Mouse (Mus musculus): ENCODE data around the gene Cenpp.

The Cenpp gene

GRCm38 (mm10) chr13:49507176-49507575, 145.4 kb downstream of the Cenpp start:
- DNase-seq = no peak

- no peak for DNase-seq
Observed at GRCm38 (mm10) chr13:49505776-49506175, 146.8 kb downstream of the Cenpp start.

GRCm38 (mm10) chr13:49504510-49504909, 148.1 kb downstream of the Cenpp start, which contains the start of gene Ecm2:
TSS of gene Ecm2 (plus strand) at chr13:49504810.
- DNase-seq = no peak

GRCm38 (mm10) chr13:49492376-49493368, 159.9 kb downstream of the Cenpp start, which contains the start of gene Tes3-ps:
TSS of gene Tes3-ps (plus strand) at chr13:49493318.
- no peak for DNase-seq

GRCm38 (mm10) chr13:49485388-49485787, 167.2 kb downstream of the Cenpp start:
- no peak for DNase-seq

- no peak for DNase-seq
Observed at GRCm38 (mm10) chr13:49480551-49480950, 172.0 kb downstream of the Cenpp start.

- DNase-seq = no peak
Observed at GRCm38 (mm10) chr13:49480057-49480456, 172.5 kb downstream of the Cenpp start.

- no peak for DNase-seq
Observed at GRCm38 (mm10) chr13:49479399-49479798, 173.2 kb downstream of the Cenpp start.

- no peak for DNase-seq
Observed at GRCm38 (mm10) chr13:49478851-49479374, 173.7 kb downstream of the Cenpp start.

GRCm38 (mm10) chr13:49477887-49478286, 174.7 kb downstream of the Cenpp start:
- DNase-seq = no peak

GRCm38 (mm10) chr13:49472676-49473005, 179.9 kb downstream of the Cenpp start:
- DNase-seq = no peak

- no peak for DNase-seq
Observed at GRCm38 (mm10) chr13:49471981-49472675, 180.5 kb downstream of the Cenpp start.

GRCm38 (mm10) chr13:49470806-49471205, 181.8 kb downstream of the Cenpp start:
- no peak for DNase-seq

GRCm38 (mm10) chr13:49470319-49470718, 182.3 kb downstream of the Cenpp start:
- DNase-seq = no peak

- DNase-seq = no peak
Observed at GRCm38 (mm10) chr13:49469002-49469401, 183.6 kb downstream of the Cenpp start.

GRCm38 (mm10) chr13:49467585-49467984, 185.0 kb downstream of the Cenpp start:
- no peak for DNase-seq

GRCm38 (mm10) chr13:49466393-49467075, 186.1 kb downstream of the Cenpp start:
- DNase-seq = no peak

- no peak for DNase-seq
Observed at GRCm38 (mm10) chr13:49465875-49466274, 186.7 kb downstream of the Cenpp start.

GRCm38 (mm10) chr13:49462921-49463320, 189.7 kb downstream of the Cenpp start:
- no peak for DNase-seq

GRCm38 (mm10) chr13:49461458-49462132, 191.0 kb downstream of the Cenpp start:
- no peak for DNase-seq

GRCm38 (mm10) chr13:49460692-49461414, 191.7 kb downstream of the Cenpp start:
- no peak for DNase-seq

GRCm38 (mm10) chr13:49460276-49460675, 192.3 kb downstream of the Cenpp start:
- no peak for DNase-seq
